Mouse (Mus musculus): ENCODE measurements around the gene Gpr101.

Gpr101 gene

GRCm38 (mm10) chrX:57503634-57504033 is at the start of gene Gpr101:
Gpr101 (minus strand) TSS chrX:57503757.
- no peak for DNase-seq

- DNase-seq = peak; percentile 9
Observed at GRCm38 (mm10) chrX:57521117-57522095, 17.8 kb upstream of the Gpr101 start.

GRCm38 (mm10) chrX:57506247-57506646 is 2.7 kb upstream of the Gpr101 start:
- DNase-seq = no peak
